Mouse (Mus musculus): ENCODE results near the gene Plcd4. TPM values are rescaled to one million over a fixed set of nuclear protein-coding genes. Genes with fewer than 3 reads are reported as not detected.
"Not testable (repeated sequence)": the region's sequence is repeated elsewhere in the genome, so short reads cannot be mapped to it uniquely, and the experiment has no call there.

The Plcd4 gene
- not detected in 2 replicates for polyA plus RNA-seq (2012; ENCODE audit: insufficient read depth, insufficient read length, low replicate concordance, missing spikeins)

DNA sequence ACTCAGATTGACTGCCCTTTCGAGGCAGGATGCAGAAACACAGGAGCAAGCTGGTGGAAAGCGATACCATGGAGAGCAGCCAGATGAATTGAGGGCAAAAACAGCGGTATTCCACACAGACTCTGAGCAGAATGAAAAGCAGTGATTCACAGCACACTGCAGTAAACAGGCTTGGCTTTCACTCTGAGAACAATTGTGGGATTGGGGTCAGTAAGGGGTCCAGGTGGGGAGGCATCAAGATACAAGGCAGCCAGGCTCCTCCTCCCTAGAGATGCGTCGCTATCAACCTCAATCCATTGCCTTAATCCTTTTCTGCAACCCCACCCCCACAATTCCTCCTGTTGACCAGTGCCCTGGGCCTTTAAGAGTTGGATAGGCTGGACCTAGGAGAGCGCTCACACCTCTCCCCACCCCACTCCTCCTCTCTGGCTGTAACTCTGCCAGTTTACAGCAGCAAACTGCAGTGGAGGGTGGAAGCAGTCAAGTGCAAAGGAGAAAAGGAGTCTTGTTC is at the start of gene Plcd4:
Gene Plcd4 (plus strand): TSS at position 438 of the 511 bp plus-strand sequence.
- TF ChIP-seq CTCF (IDR thresholded peaks at IDR 0.05; ENCODE audit: insufficient read depth, low read depth, low read length) (no peak), POLR2A (IDR thresholded peaks at IDR 0.05; ENCODE audit: insufficient read depth, low read depth, low read length) (no peak)
- WGBS, result 5% methylated on average over 6 of the region's 6 CpGs
- Histone ChIP-seq H3K27ac (ENCODE audit: insufficient read depth, low read depth, low read length) (peak within 1 kb of the TSS; percentile 26; the same call in 1 of the 2 replicates), H3K4me3 (ENCODE audit: insufficient read depth, low read depth, low read length) (peak within 1 kb of the TSS; percentile 6), H3K4me1 (ENCODE audit: control insufficient read depth, insufficient read depth, low read length) (0 out of 2 replicates have a peak, but pooled peaks cover 5% of the 10 kb centered on the region)

DNA sequence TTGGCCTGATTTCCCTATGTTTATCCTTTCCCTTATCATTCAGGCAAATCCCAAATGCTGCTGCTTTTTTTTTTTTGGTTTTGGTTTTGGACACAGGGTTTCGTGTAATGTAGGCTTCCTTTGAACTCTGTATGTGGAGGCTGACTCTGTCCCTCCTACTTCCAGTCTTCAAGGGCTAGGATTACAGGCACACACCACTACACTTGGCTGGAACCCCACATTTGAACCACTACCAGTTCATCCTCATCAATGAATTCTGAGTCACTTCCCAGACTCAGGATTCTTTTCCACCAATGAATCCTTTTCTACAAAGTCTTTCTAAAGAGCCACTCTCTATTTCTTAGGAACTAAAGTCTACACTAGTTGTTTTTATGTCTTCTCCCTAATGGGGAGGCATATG is 41.6 kb upstream of the Plcd4 start:
- whole genome bisulfite sequencing, result 40% methylated on average over 1 of the region's 1 CpGs
- no peak overlapping the region for H3K4me3 ChIP-seq (ENCODE audit: insufficient read depth, low read depth, low read length)
- H3K27ac ChIP-seq (ENCODE audit: insufficient read depth, low read depth, low read length), result no peak overlapping the region
- TF ChIP-seq POLR2A (IDR thresholded peaks at IDR 0.05; ENCODE audit: insufficient read depth, low read depth, low read length) (no peak), CTCF (IDR thresholded peaks at IDR 0.05; ENCODE audit: insufficient read depth, low read depth, low read length) (no peak)
- no peaks in the 10 kb centered on the region for H3K4me1 ChIP-seq (ENCODE audit: control insufficient read depth, insufficient read depth, low read length)

DNA sequence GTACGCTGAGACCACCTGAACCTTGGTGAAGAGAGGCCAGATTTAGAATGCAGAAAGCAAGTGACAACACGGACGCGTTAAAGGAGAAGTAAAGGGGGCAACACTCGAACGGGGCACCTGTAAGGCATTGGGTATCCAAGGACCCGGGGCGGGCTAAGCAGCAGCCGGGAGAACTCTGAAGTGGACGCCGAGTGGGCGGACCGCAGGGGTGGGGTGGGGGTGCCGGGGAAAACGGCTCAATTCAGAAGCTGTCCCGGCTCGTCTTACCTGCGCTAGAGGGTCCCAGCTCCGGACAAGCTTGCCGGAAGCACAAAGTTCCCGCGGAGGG is 37.3 kb upstream of the Plcd4 start:
- H3K27ac ChIP-seq (ENCODE audit: insufficient read depth, low read depth, low read length), result no peak overlapping the region
- TF ChIP-seq POLR2A (IDR thresholded peaks at IDR 0.05; ENCODE audit: insufficient read depth, low read depth, low read length) (no peak), CTCF (IDR thresholded peaks at IDR 0.05; ENCODE audit: insufficient read depth, low read depth, low read length) (no peak)
- no peaks in the 10 kb centered on the region for H3K4me1 ChIP-seq (ENCODE audit: control insufficient read depth, insufficient read depth, low read length)
- H3K4me3 ChIP-seq (ENCODE audit: insufficient read depth, low read depth, low read length), result peak overlapping the region; percentile 61
- WGBS, result under 1% methylated on average over 22 of the region's 22 CpGs

DNA sequence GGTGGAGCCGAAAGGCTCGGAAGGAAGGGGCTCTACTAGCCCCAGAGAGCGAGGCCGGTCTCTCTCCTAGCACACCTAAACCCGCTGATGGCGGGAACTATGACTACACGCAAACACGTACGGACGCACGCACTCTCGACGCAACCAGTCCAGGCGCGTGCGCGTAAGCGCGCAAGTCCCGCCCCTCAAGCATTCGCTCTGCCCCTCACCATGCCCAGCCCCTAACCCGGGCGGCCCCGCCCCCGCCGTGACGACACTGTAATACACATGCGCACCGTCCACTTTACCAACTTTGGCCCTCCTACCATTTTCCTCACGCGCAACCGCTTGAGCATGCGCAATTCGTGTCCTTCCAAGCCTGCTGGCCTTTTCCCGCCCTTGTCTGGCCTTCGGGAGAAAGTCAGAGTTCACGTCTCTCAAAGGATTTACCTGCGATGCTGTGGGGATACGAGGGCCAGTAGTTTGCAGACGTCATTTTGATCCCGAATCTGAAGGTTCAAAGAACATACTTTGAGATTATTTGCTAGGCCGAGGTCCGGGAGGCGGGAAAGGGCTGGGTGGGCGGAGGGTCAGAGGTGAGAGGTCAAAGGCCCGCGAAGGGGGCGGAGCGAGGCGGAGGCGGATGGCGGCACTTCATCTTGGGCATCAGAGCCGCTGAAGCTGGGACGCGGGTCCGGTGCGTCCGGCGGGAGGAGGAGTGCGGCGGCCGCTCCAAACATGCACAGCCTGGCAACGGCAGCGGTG is 36.8 kb upstream of the Plcd4 start, which contains the start of gene Cnot9:
Gene Cnot9 (plus strand): TSS at position 338 of the 744 bp plus-strand sequence.
- under 1% methylated on average over 64 of the region's 64 CpGs for WGBS
- H3K4me3 ChIP-seq (ENCODE audit: insufficient read depth, low read depth, low read length), result peak within 1 kb of the TSS; percentile 69
- TF ChIP-seq POLR2A (IDR thresholded peaks at IDR 0.05; ENCODE audit: insufficient read depth, low read depth, low read length) (peak; percentile 57; the same call in 1 of the 2 replicates), CTCF (IDR thresholded peaks at IDR 0.05; ENCODE audit: insufficient read depth, low read depth, low read length) (no peak)
- H3K4me1 ChIP-seq (ENCODE audit: control insufficient read depth, insufficient read depth, low read length), result no peaks in the 10 kb centered on the region
- H3K27ac ChIP-seq (ENCODE audit: insufficient read depth, low read depth, low read length), result peak within 1 kb of the TSS; percentile 32

DNA sequence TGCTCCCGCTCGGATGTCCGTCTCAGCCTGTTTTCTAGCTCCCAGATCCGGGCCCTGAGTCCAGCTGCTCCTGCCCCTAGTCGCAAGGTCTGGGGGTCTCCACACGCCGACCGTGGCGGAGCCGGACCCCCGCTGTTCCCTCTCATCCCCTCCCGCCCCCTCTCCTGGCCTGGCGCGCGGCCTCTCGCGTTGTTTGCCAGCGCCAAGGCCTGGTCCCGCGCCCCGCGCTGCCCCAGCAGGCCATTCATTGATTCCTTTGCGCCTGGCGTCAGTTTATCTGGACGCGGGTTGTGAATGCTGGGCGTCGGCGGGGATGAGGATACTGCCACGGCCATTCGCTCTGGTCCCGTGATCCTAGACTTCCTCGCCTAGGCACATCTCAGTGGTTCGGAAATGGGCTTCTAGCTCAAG is 36.2 kb upstream of the Plcd4 start:
- H3K4me1 ChIP-seq (ENCODE audit: control insufficient read depth, insufficient read depth, low read length), result no peaks in the 10 kb centered on the region
- H3K27ac ChIP-seq (ENCODE audit: insufficient read depth, low read depth, low read length), result peak overlapping the region; percentile 32; the same call in 1 of the 2 replicates
- WGBS, result under 1% methylated on average over 34 of the region's 34 CpGs
- H3K4me3 ChIP-seq (ENCODE audit: insufficient read depth, low read depth, low read length), result peak overlapping the region; percentile 69
- TF ChIP-seq POLR2A (IDR thresholded peaks at IDR 0.05; ENCODE audit: insufficient read depth, low read depth, low read length), result no peak
- TF ChIP-seq CTCF (IDR thresholded peaks at IDR 0.05; ENCODE audit: insufficient read depth, low read depth, low read length), result no peak

DNA sequence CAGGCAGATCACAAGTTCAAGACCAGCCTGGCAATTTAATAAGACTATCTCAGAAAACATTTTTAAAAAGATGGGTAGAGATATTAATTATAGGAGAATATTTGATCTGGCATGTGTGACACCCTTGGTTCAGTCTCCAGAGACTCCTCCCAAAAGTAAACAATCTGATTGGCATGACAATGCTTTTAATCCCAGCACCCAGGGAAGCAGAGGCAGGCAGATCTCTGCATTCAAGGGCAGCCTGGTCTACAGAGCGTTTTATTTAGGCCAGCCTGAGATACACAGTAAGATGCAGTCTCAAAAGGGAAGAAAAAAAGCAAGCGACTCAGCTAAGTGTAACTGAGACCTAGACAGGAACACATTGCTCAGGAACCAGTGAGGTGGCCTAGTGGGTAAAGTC is 34.9 kb upstream of the Plcd4 start:
- H3K4me3 ChIP-seq (ENCODE audit: insufficient read depth, low read depth, low read length), result no peak overlapping the region
- WGBS, result 91% methylated on average over 2 of the region's 2 CpGs
- TF ChIP-seq CTCF (IDR thresholded peaks at IDR 0.05; ENCODE audit: insufficient read depth, low read depth, low read length) (no peak), POLR2A (IDR thresholded peaks at IDR 0.05; ENCODE audit: insufficient read depth, low read depth, low read length) (no peak)
- no peak overlapping the region for H3K27ac ChIP-seq (ENCODE audit: insufficient read depth, low read depth, low read length)
- no peaks in the 10 kb centered on the region for H3K4me1 ChIP-seq (ENCODE audit: control insufficient read depth, insufficient read depth, low read length)

DNA sequence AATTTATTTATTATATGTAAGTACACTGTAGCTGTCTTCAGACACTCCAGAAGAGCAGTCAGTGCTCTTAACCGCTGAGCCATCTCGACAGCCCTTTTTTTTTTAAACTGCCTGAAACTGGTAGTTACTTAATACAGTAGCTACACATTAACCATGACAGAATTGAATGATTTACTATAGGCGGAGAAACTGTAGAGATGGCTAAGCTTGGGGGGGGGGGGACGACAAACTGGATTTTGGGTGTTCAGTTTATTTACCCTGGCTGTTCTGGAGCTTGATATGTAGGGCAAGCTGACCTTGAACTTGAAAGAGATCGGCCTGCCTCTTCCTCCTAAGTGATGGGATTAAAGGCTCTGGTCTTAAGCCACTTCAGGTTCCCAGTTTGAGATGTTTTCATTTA is 31.4 kb upstream of the Plcd4 start:
- H3K27ac ChIP-seq (ENCODE audit: insufficient read depth, low read depth, low read length), result no peak overlapping the region
- H3K4me1 ChIP-seq (ENCODE audit: control insufficient read depth, insufficient read depth, low read length), result no peaks in the 10 kb centered on the region
- H3K4me3 ChIP-seq (ENCODE audit: insufficient read depth, low read depth, low read length), result no peak overlapping the region
- 97% methylated on average over 5 of the region's 5 CpGs for WGBS
- no peak for TF ChIP-seq POLR2A (IDR thresholded peaks at IDR 0.05; ENCODE audit: insufficient read depth, low read depth, low read length)
- TF ChIP-seq CTCF (IDR thresholded peaks at IDR 0.05; ENCODE audit: insufficient read depth, low read depth, low read length), result no peak

DNA sequence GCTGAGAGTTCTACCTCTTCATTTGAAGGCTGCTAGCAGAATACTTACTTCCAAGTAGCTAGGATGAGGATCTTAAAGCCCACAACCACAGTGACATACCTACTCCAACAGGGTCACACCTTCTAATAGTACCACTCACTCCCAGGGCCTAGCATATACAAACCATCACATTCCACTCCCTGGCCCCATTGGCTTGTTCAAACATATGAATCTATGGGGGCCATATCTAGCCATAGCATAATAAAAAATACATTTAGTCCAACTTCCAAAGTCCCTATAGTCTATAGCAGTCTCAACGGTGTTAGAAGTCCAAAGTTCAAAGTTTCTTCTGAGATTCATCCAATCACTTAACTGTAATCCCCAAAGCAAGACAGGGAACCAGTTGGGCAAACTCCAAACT is 29.7 kb upstream of the Plcd4 start:
- 100% methylated on average over 1 of the region's 1 CpGs for WGBS
- not testable (repeated sequence) for H3K4me1 ChIP-seq (ENCODE audit: control insufficient read depth, insufficient read depth, low read length); H3K4me3 ChIP-seq (ENCODE audit: insufficient read depth, low read depth, low read length); H3K27ac ChIP-seq (ENCODE audit: insufficient read depth, low read depth, low read length)

DNA sequence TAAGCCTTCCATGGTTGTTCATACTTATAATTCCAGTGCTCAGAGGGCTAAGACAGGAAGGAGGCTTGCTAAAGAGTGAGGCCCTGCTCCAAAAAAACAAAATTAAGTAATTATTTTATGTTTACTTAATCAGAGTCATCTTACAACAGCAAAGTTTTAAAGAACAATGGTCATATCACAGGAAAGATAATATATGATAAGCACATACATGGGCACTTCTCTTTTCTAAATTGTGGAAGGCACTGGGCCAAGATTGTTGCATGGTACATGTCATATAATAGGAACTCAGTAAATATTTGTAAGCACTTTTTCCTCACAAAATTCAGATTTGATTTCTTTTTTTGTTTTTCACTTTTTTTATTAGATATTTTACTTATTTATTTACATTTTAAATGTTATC is 22.8 kb upstream of the Plcd4 start:
- no peak overlapping the region for H3K4me3 ChIP-seq (ENCODE audit: insufficient read depth, low read depth, low read length)
- H3K4me1 ChIP-seq (ENCODE audit: control insufficient read depth, insufficient read depth, low read length), result no peaks in the 10 kb centered on the region
- H3K27ac ChIP-seq (ENCODE audit: insufficient read depth, low read depth, low read length), result no peak overlapping the region
- TF ChIP-seq POLR2A (IDR thresholded peaks at IDR 0.05; ENCODE audit: insufficient read depth, low read depth, low read length) (no peak), CTCF (IDR thresholded peaks at IDR 0.05; ENCODE audit: insufficient read depth, low read depth, low read length) (no peak)
